Mouse (Mus musculus): ENCODE data around the gene Chchd1. TPM values are rescaled to one million over a fixed set of nuclear protein-coding genes. Genes with fewer than 3 reads are reported as not detected.

The Chchd1 gene
- total RNA-seq, 2 experiments from 2014 or later: 102 to 239 TPM

DNA sequence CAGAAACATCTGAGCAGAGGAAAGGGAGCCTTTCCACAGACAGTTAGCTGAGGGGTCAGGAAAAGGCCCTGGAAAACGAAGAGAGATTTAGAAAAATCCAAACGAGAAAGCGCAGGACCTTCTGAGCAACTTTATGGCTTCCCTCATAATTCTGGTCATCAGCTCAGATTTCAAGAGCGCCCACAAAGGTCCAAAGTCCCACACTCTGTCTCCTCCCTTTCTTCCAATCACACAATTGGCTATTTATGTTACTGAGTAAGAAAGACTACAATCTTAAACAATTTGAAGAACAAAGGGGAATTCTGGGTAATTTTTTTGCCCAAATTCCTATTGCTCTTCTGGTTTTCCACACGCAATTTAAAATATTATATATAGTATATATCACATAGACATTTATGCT lies 47.7 kb downstream of the Chchd1 start:
- ATAC-seq (replicated peaks; ENCODE audit: low FRiP score, low TSS enrichment, poor library complexity, severe bottlenecking): no peak

DNA sequence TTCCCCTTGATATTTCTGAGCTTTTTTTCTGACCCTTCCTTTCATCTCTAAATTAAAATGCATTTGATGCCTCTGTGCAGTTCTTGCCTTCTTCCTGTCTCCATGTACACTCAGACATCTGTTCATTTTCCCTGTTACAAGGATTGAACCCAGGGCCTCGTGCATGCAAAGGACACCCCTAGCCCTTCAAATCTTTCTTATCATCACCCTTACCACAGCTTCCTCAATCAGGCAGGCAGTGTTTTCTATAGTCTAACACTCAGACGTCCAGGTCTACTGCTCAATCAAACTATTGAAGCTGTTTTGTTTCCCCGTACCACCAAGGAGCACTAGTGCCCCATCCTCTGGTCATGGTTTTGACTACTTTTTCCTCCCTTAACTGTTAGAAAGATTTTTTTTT lies 51.0 kb downstream of the Chchd1 start:
- no peak for ATAC-seq (replicated peaks; ENCODE audit: low FRiP score, low TSS enrichment, poor library complexity, severe bottlenecking)

Other genes starting within 250 kb of the Chchd1 start
- 89.1 and 89.2 TPM in 2 replicates for gene Anxa7, start 222.9 kb upstream of the Chchd1 start, total RNA-seq (2014; fragmentation: Nextera tagmentation)
- 72.3 and 79.6 TPM in 2 replicates for gene Anxa7, start 222.9 kb upstream of the Chchd1 start, total RNA-seq (2017)
- gene Mss51, start 206.1 kb upstream of the Chchd1 start, total RNA-seq (2014; fragmentation: Nextera tagmentation): 1.4 and 5.4 TPM in 2 replicates
- 0.80 TPM in 1 of 2 replicates, not detected in the other for gene Mss51, start 206.1 kb upstream of the Chchd1 start, total RNA-seq (2017)
- 114 and 135 TPM in 2 replicates for gene Ppp3cb, start 156.4 kb upstream of the Chchd1 start, total RNA-seq (2014; fragmentation: Nextera tagmentation)
- gene Ppp3cb, start 156.4 kb upstream of the Chchd1 start, total RNA-seq (2017): 60.1 and 69.9 TPM in 2 replicates
- 7.5 and 14.1 TPM in 2 replicates for gene Usp54, start 61.9 kb upstream of the Chchd1 start, total RNA-seq (2014; fragmentation: Nextera tagmentation)
- 5.6 and 6.8 TPM in 2 replicates for gene Usp54, start 61.9 kb upstream of the Chchd1 start, total RNA-seq (2017)
- not detected in 2 replicates for gene Myoz1, start 46.5 kb upstream of the Chchd1 start, total RNA-seq (2014; fragmentation: Nextera tagmentation)
- not detected in 2 replicates for gene Myoz1, start 46.5 kb upstream of the Chchd1 start, total RNA-seq (2017)
- not detected in 2 replicates for gene Synpo2l, start 34.7 kb upstream of the Chchd1 start, total RNA-seq (2014; fragmentation: Nextera tagmentation)
- 0.05 and 0.46 TPM in 2 replicates for gene Synpo2l, start 34.7 kb upstream of the Chchd1 start, total RNA-seq (2017)
- gene Sec24c, start 28.7 kb upstream of the Chchd1 start, total RNA-seq (2014; fragmentation: Nextera tagmentation): 99.9 and 104 TPM in 2 replicates
- 50.4 and 55.1 TPM in 2 replicates for gene Sec24c, start 28.7 kb upstream of the Chchd1 start, total RNA-seq (2017)
- gene Fut11, start 8.0 kb upstream of the Chchd1 start, total RNA-seq (2014; fragmentation: Nextera tagmentation): 6.7 and 8.6 TPM in 2 replicates
- 2.7 and 3.7 TPM in 2 replicates for gene Fut11, start 8.0 kb upstream of the Chchd1 start, total RNA-seq (2017)
- gene Zswim8, start 4.5 kb downstream of the Chchd1 start, total RNA-seq (2014; fragmentation: Nextera tagmentation): 34.3 and 35.6 TPM in 2 replicates
- gene Zswim8, start 4.5 kb downstream of the Chchd1 start, total RNA-seq (2017): 16.5 and 22.0 TPM in 2 replicates
- 81.5 and 88.9 TPM in 2 replicates for gene Ndst2, start 31.6 kb downstream of the Chchd1 start, total RNA-seq (2014; fragmentation: Nextera tagmentation)
- gene Ndst2, start 31.6 kb downstream of the Chchd1 start, total RNA-seq (2017): 15.1 and 19.4 TPM in 2 replicates
- gene Camk2g, start 91.1 kb downstream of the Chchd1 start, total RNA-seq (2014; fragmentation: Nextera tagmentation): 7.1 and 30.8 TPM in 2 replicates
- 33.0 and 34.8 TPM in 2 replicates for gene Camk2g, start 91.1 kb downstream of the Chchd1 start, total RNA-seq (2017)
- not detected in 2 replicates for gene Plau, start 133.7 kb downstream of the Chchd1 start, total RNA-seq (2014; fragmentation: Nextera tagmentation)
- 0.38 TPM in 1 of 2 replicates, not detected in the other for gene Plau, start 133.7 kb downstream of the Chchd1 start, total RNA-seq (2017)
- 56.7 and 62.3 TPM in 2 replicates for gene Vcl, start 226.4 kb downstream of the Chchd1 start, total RNA-seq (2014; fragmentation: Nextera tagmentation)
- gene Vcl, start 226.4 kb downstream of the Chchd1 start, total RNA-seq (2017): 55.2 and 63.7 TPM in 2 replicates

Measured in megakaryocyte-erythroid progenitor cell, adult 5-6 weeks (primary cell).